Mouse (Mus musculus): ENCODE measurements around the gene Rhcg. TPM values are rescaled to one million over a fixed set of nuclear protein-coding genes. Genes with fewer than 3 reads are reported as not detected.

The Rhcg gene
- 3.9 and 4.0 TPM in 2 replicates for polyA plus RNA-seq (2014; fragmentation: Nextera tagmentation; extraction: Ambion mirVana)

GRCm38 (mm10) chr7:79617418-79617817 lies at the start of gene Rhcg:
Rhcg (minus strand) TSS chr7:79617657.
- Histone ChIP-seq H3K4me1 (ENCODE audit: control insufficient read depth, insufficient read depth, low read length) (no peaks in the 10 kb centered on the region), H3K27ac (ENCODE audit: low read depth, low read length) (no peak within 1 kb of the TSS), H3K9me3 (ENCODE audit: control insufficient read depth, low read length) (no peaks in the 10 kb centered on the region), H3K4me3 (ENCODE audit: low read depth, low read length) (peak within 1 kb of the TSS; percentile 18; the same call in 1 of the 2 replicates), H3K36me3 (ENCODE audit: control insufficient read depth, insufficient read depth, low read length) (no peaks in the 10 kb centered on the region), H3K9ac (replicated peaks; ENCODE audit: low read depth, low read length) (no peak within 1 kb of the TSS), H3K4me2 (ENCODE audit: low read depth, low read length) (peak within 1 kb of the TSS; percentile 26; the same call in 1 of the 2 replicates), H3K27me3 (ENCODE audit: control insufficient read depth, insufficient read depth, low read length) (peaks cover 11% of the 10 kb centered on the region)
- WGBS = 9% methylated on average over 33 of the region's 33 CpGs
- ATAC-seq (ENCODE audit: low read depth) = no peak

- no peak overlapping the region for H3K27ac ChIP-seq (ENCODE audit: low read depth, low read length)
- no peaks in the 10 kb centered on the region for H3K36me3 ChIP-seq (ENCODE audit: control insufficient read depth, insufficient read depth, low read length)
- H3K9ac ChIP-seq (replicated peaks; ENCODE audit: low read depth, low read length) = no peak overlapping the region
- no peaks in the 10 kb centered on the region for H3K4me1 ChIP-seq (ENCODE audit: control insufficient read depth, insufficient read depth, low read length)
- no peaks in the 10 kb centered on the region for H3K27me3 ChIP-seq (ENCODE audit: control insufficient read depth, insufficient read depth, low read length)
- no peak overlapping the region for H3K4me2 ChIP-seq (ENCODE audit: low read depth, low read length)
- H3K4me3 ChIP-seq (ENCODE audit: low read depth, low read length) = no peak overlapping the region
- H3K9me3 ChIP-seq (ENCODE audit: control insufficient read depth, low read length) = no peaks in the 10 kb centered on the region
- no peak for ATAC-seq (ENCODE audit: low read depth)
Measured at GRCm38 (mm10) chr7:79666690-79667089, 49.2 kb upstream of the Rhcg start.

GRCm38 (mm10) chr7:79661253-79661890 lies 43.9 kb upstream of the Rhcg start:
- Histone ChIP-seq H3K27ac (ENCODE audit: low read depth, low read length) (no peak overlapping the region), H3K27me3 (ENCODE audit: control insufficient read depth, insufficient read depth, low read length) (no peaks in the 10 kb centered on the region), H3K36me3 (ENCODE audit: control insufficient read depth, insufficient read depth, low read length) (no peaks in the 10 kb centered on the region), H3K9ac (replicated peaks; ENCODE audit: low read depth, low read length) (0 out of 2 replicates have a peak overlapping the region, but pooled peaks have one; percentile 21), H3K4me1 (ENCODE audit: control insufficient read depth, insufficient read depth, low read length) (0 out of 2 replicates have a peak, but pooled peaks cover 5% of the 10 kb centered on the region), H3K4me2 (ENCODE audit: low read depth, low read length) (peak overlapping the region; percentile 100), H3K9me3 (ENCODE audit: control insufficient read depth, low read length) (no peaks in the 10 kb centered on the region), H3K4me3 (ENCODE audit: low read depth, low read length) (peak overlapping the region; percentile 76)
- no peak for ATAC-seq (ENCODE audit: low read depth)
- 20% methylated on average over 5 of the region's 5 CpGs for WGBS

GRCm38 (mm10) chr7:79660291-79661150 lies 43.1 kb upstream of the Rhcg start:
- peak; percentile 15 for ATAC-seq (ENCODE audit: low read depth)
- Histone ChIP-seq H3K9me3 (ENCODE audit: control insufficient read depth, low read length) (no peaks in the 10 kb centered on the region), H3K4me3 (ENCODE audit: low read depth, low read length) (peak overlapping the region; percentile 76), H3K9ac (replicated peaks; ENCODE audit: low read depth, low read length) (peak overlapping the region; percentile 61), H3K4me1 (ENCODE audit: control insufficient read depth, insufficient read depth, low read length) (0 out of 2 replicates have a peak, but pooled peaks cover 5% of the 10 kb centered on the region), H3K27me3 (ENCODE audit: control insufficient read depth, insufficient read depth, low read length) (no peaks in the 10 kb centered on the region), H3K27ac (ENCODE audit: low read depth, low read length) (no peak overlapping the region), H3K36me3 (ENCODE audit: control insufficient read depth, insufficient read depth, low read length) (no peaks in the 10 kb centered on the region), H3K4me2 (ENCODE audit: low read depth, low read length) (peak overlapping the region; percentile 100)
- WGBS = under 1% methylated on average over 64 of the region's 73 CpGs

GRCm38 (mm10) chr7:79659578-79660290 lies 42.3 kb upstream of the Rhcg start, which contains the start of gene Ticrr:
Ticrr (plus strand) TSS chr7:79660196.
- Histone ChIP-seq H3K4me3 (ENCODE audit: low read depth, low read length) (peak within 1 kb of the TSS; percentile 76), H3K27ac (ENCODE audit: low read depth, low read length) (no peak within 1 kb of the TSS), H3K4me1 (ENCODE audit: control insufficient read depth, insufficient read depth, low read length) (0 out of 2 replicates have a peak, but pooled peaks cover 5% of the 10 kb centered on the region), H3K36me3 (ENCODE audit: control insufficient read depth, insufficient read depth, low read length) (no peaks in the 10 kb centered on the region), H3K9ac (replicated peaks; ENCODE audit: low read depth, low read length) (peak within 1 kb of the TSS; percentile 61), H3K4me2 (ENCODE audit: low read depth, low read length) (peak within 1 kb of the TSS; percentile 100), H3K27me3 (ENCODE audit: control insufficient read depth, insufficient read depth, low read length) (no peaks in the 10 kb centered on the region), H3K9me3 (ENCODE audit: control insufficient read depth, low read length) (no peaks in the 10 kb centered on the region)
- WGBS = 1% methylated on average over 39 of the region's 39 CpGs
- ATAC-seq (ENCODE audit: low read depth) = peak; percentile 100

GRCm38 (mm10) chr7:79654586-79654985 lies 37.1 kb upstream of the Rhcg start:
- H3K9me3 ChIP-seq (ENCODE audit: control insufficient read depth, low read length) = no peaks in the 10 kb centered on the region
- no peaks in the 10 kb centered on the region for H3K4me1 ChIP-seq (ENCODE audit: control insufficient read depth, insufficient read depth, low read length)
- no peak overlapping the region for H3K9ac ChIP-seq (replicated peaks; ENCODE audit: low read depth, low read length)
- no peak overlapping the region for H3K27ac ChIP-seq (ENCODE audit: low read depth, low read length)
- no peaks in the 10 kb centered on the region for H3K36me3 ChIP-seq (ENCODE audit: control insufficient read depth, insufficient read depth, low read length)
- no peak overlapping the region for H3K4me3 ChIP-seq (ENCODE audit: low read depth, low read length)
- no peak for ATAC-seq (ENCODE audit: low read depth)
- H3K27me3 ChIP-seq (ENCODE audit: control insufficient read depth, insufficient read depth, low read length) = no peaks in the 10 kb centered on the region
- WGBS = 27% methylated on average over 1 of the region's 1 CpGs
- H3K4me2 ChIP-seq (ENCODE audit: low read depth, low read length) = no peak overlapping the region

- no peak for ATAC-seq (ENCODE audit: low read depth)
- no peak overlapping the region for H3K9ac ChIP-seq (replicated peaks; ENCODE audit: low read depth, low read length)
- H3K4me1 ChIP-seq (ENCODE audit: control insufficient read depth, insufficient read depth, low read length) = no peaks in the 10 kb centered on the region
- no peaks in the 10 kb centered on the region for H3K27me3 ChIP-seq (ENCODE audit: control insufficient read depth, insufficient read depth, low read length)
- H3K36me3 ChIP-seq (ENCODE audit: control insufficient read depth, insufficient read depth, low read length) = no peaks in the 10 kb centered on the region
- WGBS = 100% methylated on average over 1 of the region's 1 CpGs
- H3K9me3 ChIP-seq (ENCODE audit: control insufficient read depth, low read length) = no peaks in the 10 kb centered on the region
- no peak overlapping the region for H3K4me2 ChIP-seq (ENCODE audit: low read depth, low read length)
- no peak overlapping the region for H3K27ac ChIP-seq (ENCODE audit: low read depth, low read length)
- no peak overlapping the region for H3K4me3 ChIP-seq (ENCODE audit: low read depth, low read length)
Measured at GRCm38 (mm10) chr7:79654185-79654584, 36.7 kb upstream of the Rhcg start.

GRCm38 (mm10) chr7:79649005-79649404 lies 31.5 kb upstream of the Rhcg start:
- H3K9ac ChIP-seq (replicated peaks; ENCODE audit: low read depth, low read length) = no peak overlapping the region
- H3K27ac ChIP-seq (ENCODE audit: low read depth, low read length) = no peak overlapping the region
- H3K36me3 ChIP-seq (ENCODE audit: control insufficient read depth, insufficient read depth, low read length) = no peaks in the 10 kb centered on the region
- WGBS = 13% methylated on average over 3 of the region's 3 CpGs
- H3K4me3 ChIP-seq (ENCODE audit: low read depth, low read length) = no peak overlapping the region
- no peaks in the 10 kb centered on the region for H3K4me1 ChIP-seq (ENCODE audit: control insufficient read depth, insufficient read depth, low read length)
- no peak overlapping the region for H3K4me2 ChIP-seq (ENCODE audit: low read depth, low read length)
- no peaks in the 10 kb centered on the region for H3K27me3 ChIP-seq (ENCODE audit: control insufficient read depth, insufficient read depth, low read length)
- ATAC-seq (ENCODE audit: low read depth) = no peak
- no peaks in the 10 kb centered on the region for H3K9me3 ChIP-seq (ENCODE audit: control insufficient read depth, low read length)
